Mouse (Mus musculus): ENCODE measurements at regions not wholly inside any gene's neighbourhood (a gene's known extent, or its start where the extent isn't known, plus 50 kb on each side); places are given as distances from the start of the nearest gene placed in this dataset.

- H3K79me2 ChIP-seq (ENCODE audit: control insufficient read depth, insufficient read depth) = no peaks in the 10 kb centered on the region
- H3K4me2 ChIP-seq (ENCODE audit: low read depth) = peak overlapping the region; percentile 31
- no peak overlapping the region for H3ac ChIP-seq (ENCODE audit: control insufficient read depth, insufficient read length)
- TF ChIP-seq SRF (IDR thresholded peaks at IDR 0.05; ENCODE audit: control insufficient read depth, insufficient read length, low read depth) (no peak), MYOD1 (IDR thresholded peaks at IDR 0.05; ENCODE audit: control insufficient read depth in 1 of 3, insufficient read length in 2 of 3, low read depth in 2 of 3) (peak in 2 of 3 experiments; percentile 5 to 38), POLR2A (IDR thresholded peaks at IDR 0.05; ENCODE audit: insufficient read length, low read depth) (no peak), E2F4 (IDR thresholded peaks at IDR 0.05; ENCODE audit: insufficient read depth) (no peak), TCF3 (IDR thresholded peaks at IDR 0.05; ENCODE audit: insufficient read length, low read depth) (peak; percentile 12), POLR2AphosphoS2 (IDR thresholded peaks at IDR 0.05; ENCODE audit: insufficient read length, low read depth) (no peak), CEBPB (IDR thresholded peaks at IDR 0.05; ENCODE audit: insufficient read depth, poor library complexity, severe bottlenecking) (no peak), REST (IDR thresholded peaks at IDR 0.05; ENCODE audit: insufficient read depth, insufficient read length) (no peak), MYOG (IDR thresholded peaks at IDR 0.05; ENCODE audit: control insufficient read depth in 1 of 3, insufficient read depth in 1 of 3, insufficient read length in 2 of 3, low read depth in 2 of 3) (peak in 1 of 3 experiments; percentile 62), TCF12 (IDR thresholded peaks at IDR 0.05; ENCODE audit: insufficient read depth, poor library complexity, severe bottlenecking) (peak; percentile 53), USF1 (IDR thresholded peaks at IDR 0.05; ENCODE audit: low read depth) (no peak)
- H3K36me3 ChIP-seq (ENCODE audit: control insufficient read depth, insufficient read depth) = no peaks in the 10 kb centered on the region
- no peak overlapping the region for H3K4me3 ChIP-seq
- H3K27me3 ChIP-seq (ENCODE audit: control insufficient read depth, insufficient read depth, insufficient read length) = no peaks in the 10 kb centered on the region
Measured at GRCm38 (mm10) chr17:84044472-84044936, 143.2 kb downstream of the Zfp36l2 start.

GRCm38 (mm10) chr17:84043102-84043501 is 144.6 kb downstream of the Zfp36l2 start:
- H3ac ChIP-seq (ENCODE audit: control insufficient read depth, insufficient read length) = no peak overlapping the region
- H3K27me3 ChIP-seq (ENCODE audit: control insufficient read depth, insufficient read depth, insufficient read length) = no peaks in the 10 kb centered on the region
- H3K4me3 ChIP-seq = no peak overlapping the region
- H3K4me2 ChIP-seq (ENCODE audit: low read depth) = no peak overlapping the region
- H3K36me3 ChIP-seq (ENCODE audit: control insufficient read depth, insufficient read depth) = no peaks in the 10 kb centered on the region
- no peak for TF ChIP-seq MYOG (IDR thresholded peaks at IDR 0.05; ENCODE audit: control insufficient read depth in 1 of 3, insufficient read depth in 1 of 3, insufficient read length in 2 of 3, low read depth in 2 of 3)
- no peak for TF ChIP-seq CEBPB (IDR thresholded peaks at IDR 0.05; ENCODE audit: insufficient read depth, poor library complexity, severe bottlenecking)
- TF ChIP-seq SRF (IDR thresholded peaks at IDR 0.05; ENCODE audit: control insufficient read depth, insufficient read length, low read depth) = no peak
- no peak for TF ChIP-seq REST (IDR thresholded peaks at IDR 0.05; ENCODE audit: insufficient read depth, insufficient read length)
- TF ChIP-seq MAX (IDR thresholded peaks at IDR 0.05; ENCODE audit: low read depth) = no peak
- TF ChIP-seq TCF3 (IDR thresholded peaks at IDR 0.05; ENCODE audit: insufficient read length, low read depth) = no peak
- no peak for TF ChIP-seq POLR2A (IDR thresholded peaks at IDR 0.05; ENCODE audit: insufficient read length, low read depth)
- TF ChIP-seq USF1 (IDR thresholded peaks at IDR 0.05; ENCODE audit: low read depth) = no peak
- TF ChIP-seq E2F4 (IDR thresholded peaks at IDR 0.05; ENCODE audit: insufficient read depth) = no peak
- TF ChIP-seq POLR2AphosphoS2 (IDR thresholded peaks at IDR 0.05; ENCODE audit: insufficient read length, low read depth) = no peak
- no peak for TF ChIP-seq MYOD1 (IDR thresholded peaks at IDR 0.05; ENCODE audit: control insufficient read depth in 1 of 3, insufficient read length in 2 of 3, low read depth in 2 of 3)
- H3K79me2 ChIP-seq (ENCODE audit: control insufficient read depth, insufficient read depth) = no peaks in the 10 kb centered on the region

GRCm38 (mm10) chr17:84039444-84039843 is 148.3 kb downstream of the Zfp36l2 start:
- no peak overlapping the region for H3ac ChIP-seq (ENCODE audit: control insufficient read depth, insufficient read length)
- H3K36me3 ChIP-seq (ENCODE audit: control insufficient read depth, insufficient read depth) = no peaks in the 10 kb centered on the region
- H3K79me2 ChIP-seq (ENCODE audit: control insufficient read depth, insufficient read depth) = no peaks in the 10 kb centered on the region
- no peak overlapping the region for H3K4me3 ChIP-seq
- no peak for TF ChIP-seq MYOD1 (IDR thresholded peaks at IDR 0.05; ENCODE audit: control insufficient read depth in 1 of 3, insufficient read length in 2 of 3, low read depth in 2 of 3)
- no peak for TF ChIP-seq TCF3 (IDR thresholded peaks at IDR 0.05; ENCODE audit: insufficient read length, low read depth)
- no peak for TF ChIP-seq E2F4 (IDR thresholded peaks at IDR 0.05; ENCODE audit: insufficient read depth)
- TF ChIP-seq MYOG (IDR thresholded peaks at IDR 0.05; ENCODE audit: control insufficient read depth in 1 of 3, insufficient read depth in 1 of 3, insufficient read length in 2 of 3, low read depth in 2 of 3) = no peak
- TF ChIP-seq USF1 (IDR thresholded peaks at IDR 0.05; ENCODE audit: low read depth) = no peak
- no peak for TF ChIP-seq POLR2A (IDR thresholded peaks at IDR 0.05; ENCODE audit: insufficient read length, low read depth)
- no peak overlapping the region for H3K4me2 ChIP-seq (ENCODE audit: low read depth)
- no peaks in the 10 kb centered on the region for H3K27me3 ChIP-seq (ENCODE audit: control insufficient read depth, insufficient read depth, insufficient read length)

GRCm38 (mm10) chr17:84037580-84038304 is 150.0 kb downstream of the Zfp36l2 start:
- Histone ChIP-seq H3K4me3 (no peak overlapping the region), H3K27me3 (ENCODE audit: control insufficient read depth, insufficient read depth, insufficient read length) (no peaks in the 10 kb centered on the region), H3K79me2 (ENCODE audit: control insufficient read depth, insufficient read depth) (no peaks in the 10 kb centered on the region), H3ac (ENCODE audit: control insufficient read depth, insufficient read length) (no peak overlapping the region), H3K36me3 (ENCODE audit: control insufficient read depth, insufficient read depth) (no peaks in the 10 kb centered on the region), H3K4me2 (ENCODE audit: low read depth) (no peak overlapping the region)
- TF ChIP-seq REST (IDR thresholded peaks at IDR 0.05; ENCODE audit: insufficient read depth, insufficient read length) = no peak
- no peak for TF ChIP-seq SRF (IDR thresholded peaks at IDR 0.05; ENCODE audit: control insufficient read depth, insufficient read length, low read depth)
- TF ChIP-seq E2F4 (IDR thresholded peaks at IDR 0.05; ENCODE audit: insufficient read depth) = no peak
- TF ChIP-seq MAX (IDR thresholded peaks at IDR 0.05; ENCODE audit: low read depth) = no peak
- no peak for TF ChIP-seq CEBPB (IDR thresholded peaks at IDR 0.05; ENCODE audit: insufficient read depth, poor library complexity, severe bottlenecking)
- no peak for TF ChIP-seq TCF12 (IDR thresholded peaks at IDR 0.05; ENCODE audit: insufficient read depth, poor library complexity, severe bottlenecking)
- TF ChIP-seq TCF3 (IDR thresholded peaks at IDR 0.05; ENCODE audit: insufficient read length, low read depth) = no peak
- no peak for TF ChIP-seq MYOG (IDR thresholded peaks at IDR 0.05; ENCODE audit: control insufficient read depth in 1 of 3, insufficient read depth in 1 of 3, insufficient read length in 2 of 3, low read depth in 2 of 3)
- TF ChIP-seq MYOD1 (IDR thresholded peaks at IDR 0.05; ENCODE audit: control insufficient read depth in 1 of 3, insufficient read length in 2 of 3, low read depth in 2 of 3) = no peak
- TF ChIP-seq POLR2AphosphoS2 (IDR thresholded peaks at IDR 0.05; ENCODE audit: insufficient read length, low read depth) = no peak
- TF ChIP-seq POLR2A (IDR thresholded peaks at IDR 0.05; ENCODE audit: insufficient read length, low read depth) = no peak
- TF ChIP-seq USF1 (IDR thresholded peaks at IDR 0.05; ENCODE audit: low read depth) = no peak
